Mouse (Mus musculus) sigmoid colon, adult 10 weeks (tissue): Measurements from ENCODE around the gene Fabp2. TPM values are rescaled to one million over a fixed set of nuclear protein-coding genes. Genes with fewer than 3 reads are reported as not detected.

Experiments
- polyA plus RNA-seq: library from polyadenylated mRNA; stranded (reverse); fragments of 350-450 nt; fragmentation: Illumina TruSeq; extraction: RNeasy Lipid Tissue Mini Kit (QIAGEN cat#74804); gene quantifications from one replicate; pipeline ENCODE4 v1.2.3, GENCODE M21; 2014; ENCODE audit warnings: low read depth, low replicate concordance

The Fabp2 gene
- polyA plus RNA-seq = 776 TPM

GRCm38 (mm10) chr3:122894772-122895171, at the start of gene Fabp2:
Fabp2 (plus strand) TSS chr3:122895072.

GRCm38 (mm10) chr3:122919260-122919659, 24.4 kb downstream of the Fabp2 start, which contains the start of gene Gm10959:
Gm10959 (minus strand) TSS chr3:122919360.

DNA sequence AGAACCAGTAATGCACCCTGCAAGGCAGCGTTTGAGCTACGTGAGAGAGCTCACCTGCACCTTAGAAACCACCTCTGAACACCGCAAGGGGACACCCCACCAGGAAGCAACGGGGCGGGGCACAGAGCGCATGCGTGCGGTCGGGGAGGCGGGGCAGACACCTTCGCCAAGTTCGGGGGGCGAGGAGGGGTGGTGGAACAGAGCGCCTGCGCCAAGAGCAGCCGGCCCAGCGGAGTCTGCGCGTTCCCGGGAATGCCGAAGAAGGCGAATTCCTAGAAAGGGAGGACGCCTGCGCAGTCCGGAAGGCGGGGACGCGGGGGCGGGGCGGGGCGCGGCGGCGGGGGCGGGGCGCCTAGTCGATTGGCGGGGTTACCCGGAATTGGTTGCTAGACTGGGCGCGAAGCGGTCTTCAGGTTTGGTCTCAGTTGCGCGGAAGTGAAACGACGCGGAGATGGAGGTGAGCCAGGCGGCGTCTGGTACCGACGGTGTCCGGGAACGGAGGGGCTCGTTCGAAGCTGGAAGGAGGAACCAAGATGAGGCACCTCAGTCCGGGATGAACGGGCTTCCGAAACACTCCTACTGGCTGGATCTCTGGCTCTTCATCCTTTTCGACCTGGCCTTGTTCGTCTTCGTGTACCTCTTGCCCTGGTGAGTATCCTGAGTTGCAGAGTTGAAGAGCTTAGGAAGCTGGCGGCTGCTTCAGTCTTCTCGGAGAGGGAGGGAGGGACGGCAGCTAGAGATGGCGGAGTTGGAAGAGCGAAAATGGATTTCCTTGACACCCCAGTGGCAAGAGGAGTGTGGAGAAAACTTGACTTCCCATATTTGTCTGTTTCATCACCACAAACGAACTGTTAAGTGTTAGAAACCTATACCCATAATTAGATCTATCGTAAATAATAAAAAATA, 29.4 kb downstream of the Fabp2 start, which contains the start of gene 1810037I17Rik:
1810037I17Rik (plus strand) TSS at position 195 of the 906 bp plus-strand sequence.

Other genes with a start within 250 kb of the Fabp2 start
- gene Pde5a, start 166.1 kb upstream of the Fabp2 start, polyA plus RNA-seq = 146 TPM
- not detected for gene Gm10959, start 24.3 kb downstream of the Fabp2 start, polyA plus RNA-seq
- gene 1810037I17Rik, start 29.1 kb downstream of the Fabp2 start, polyA plus RNA-seq = 104 TPM
- gene Usp53, start 89.4 kb downstream of the Fabp2 start, polyA plus RNA-seq = 202 TPM
- 0.44 TPM for gene Myoz2, start 139.9 kb downstream of the Fabp2 start, polyA plus RNA-seq